Mouse (Mus musculus) megakaryocyte-erythroid progenitor cell, adult 5-6 weeks (primary cell): ENCODE measurements around the gene Siva1. TPM values are rescaled to one million over a fixed set of nuclear protein-coding genes. Genes with fewer than 3 reads are reported as not detected.

Experiments
- ATAC-seq: replicated peaks from 2 replicates; pipeline ENCODE4 v1.8.0; 2016; ENCODE audit warnings: mild to moderate bottlenecking, inconsistent platforms; ENCODE audit not compliant: severe bottlenecking, poor library complexity, low FRiP score, low TSS enrichment
- total RNA-seq, 2 experiments: library from RNA; stranded (forward) in 1 of 2; stranded (reverse) in 1 of 2; fragments of 200-1000, 215-1000 nt in 1 of 2; fragments of >200 nt in 1 of 2; fragmentation: Nextera tagmentation in 1 of 2; gene quantifications; 2 replicates each; pipeline ENCODE4 v1.2.3; 2014 to 2017

The Siva1 gene
- total RNA-seq, 2 experiments from 2014 or later, result 169 to 170 TPM

GRCm38 (mm10) chr12:112620354-112621061, 24.0 kb upstream of the Siva1 start:
- ATAC-seq, result no peak

GRCm38 (mm10) chr12:112621900-112622299, 22.6 kb upstream of the Siva1 start:
- no peak for ATAC-seq

- ATAC-seq, result peak; percentile 65
Measured at GRCm38 (mm10) chr12:112623742-112624141, 20.7 kb upstream of the Siva1 start.

- no peak for ATAC-seq
Measured at GRCm38 (mm10) chr12:112625700-112626099, 18.8 kb upstream of the Siva1 start.

GRCm38 (mm10) chr12:112626455-112626854, 18.0 kb upstream of the Siva1 start:
- no peak for ATAC-seq

- ATAC-seq, result no peak
Measured at GRCm38 (mm10) chr12:112627097-112627881, 17.2 kb upstream of the Siva1 start.

GRCm38 (mm10) chr12:112628197-112628596, 16.3 kb upstream of the Siva1 start:
- no peak for ATAC-seq

- peak; percentile 68 for ATAC-seq
Measured at GRCm38 (mm10) chr12:112628928-112629721, 15.4 kb upstream of the Siva1 start.

- ATAC-seq, result no peak
Measured at GRCm38 (mm10) chr12:112630029-112630428, 14.4 kb upstream of the Siva1 start.

- ATAC-seq, result no peak
Measured at GRCm38 (mm10) chr12:112630796-112631195, 13.7 kb upstream of the Siva1 start.

- ATAC-seq, result no peak
Measured at GRCm38 (mm10) chr12:112631472-112631871, 13.0 kb upstream of the Siva1 start.

GRCm38 (mm10) chr12:112632084-112632777, 12.2 kb upstream of the Siva1 start:
- no peak for ATAC-seq

- ATAC-seq, result no peak
Measured at GRCm38 (mm10) chr12:112632907-112633306, 11.6 kb upstream of the Siva1 start.

GRCm38 (mm10) chr12:112633686-112634085, 10.8 kb upstream of the Siva1 start:
- no peak for ATAC-seq

GRCm38 (mm10) chr12:112639526-112639925, 5.0 kb upstream of the Siva1 start:
- ATAC-seq, result no peak

GRCm38 (mm10) chr12:112643126-112643525, 1.4 kb upstream of the Siva1 start:
- no peak for ATAC-seq

- peak; percentile 42 for ATAC-seq
Measured at GRCm38 (mm10) chr12:112644855-112645506, 502 bp downstream of the Siva1 start.

GRCm38 (mm10) chr12:112646139-112646538, 1.7 kb downstream of the Siva1 start:
- ATAC-seq, result no peak

GRCm38 (mm10) chr12:112648081-112648480, 3.6 kb downstream of the Siva1 start:
- ATAC-seq, result no peak
